Mouse (Mus musculus): Measurements from ENCODE around the gene Pld5. TPM values are rescaled to one million over a fixed set of nuclear protein-coding genes. Genes with fewer than 3 reads are reported as not detected.

Pld5 gene
- polyA plus RNA-seq (2017; shearing (Covaris generic)) = 1 to 10 TPM in 1 of 2 experiments, under 1 TPM in 1; 0.18 to 2.3 TPM

GRCm38 (mm10) chr1:176274667-176275610, at the start of gene Pld5:
Pld5 (minus strand) TSS chr1:176275312.

DNA sequence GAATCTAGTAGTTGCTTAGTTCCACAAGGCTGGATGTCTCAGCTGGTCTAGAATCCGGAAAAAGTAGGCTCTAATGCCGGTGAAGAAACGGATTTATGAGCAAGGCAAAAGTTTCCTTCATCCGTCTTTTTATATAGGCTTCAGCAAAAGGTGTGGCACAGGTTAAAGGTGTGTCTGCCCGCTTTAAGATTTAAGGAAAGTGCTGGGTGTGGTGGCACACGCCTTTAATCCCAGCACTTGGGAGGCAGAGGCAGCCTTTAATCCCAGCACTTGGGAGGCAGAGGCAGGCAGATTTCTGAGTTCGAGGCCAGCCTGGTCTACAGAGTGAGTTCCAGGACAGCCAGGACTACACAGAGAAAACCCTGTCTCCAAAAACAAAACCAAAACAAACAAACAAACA, 296.1 kb downstream of the Pld5 start, which contains the start of gene Rbm8a2:
Gene Rbm8a2 (minus strand): TSS at position 101 of the 400 bp plus-strand sequence.

DNA sequence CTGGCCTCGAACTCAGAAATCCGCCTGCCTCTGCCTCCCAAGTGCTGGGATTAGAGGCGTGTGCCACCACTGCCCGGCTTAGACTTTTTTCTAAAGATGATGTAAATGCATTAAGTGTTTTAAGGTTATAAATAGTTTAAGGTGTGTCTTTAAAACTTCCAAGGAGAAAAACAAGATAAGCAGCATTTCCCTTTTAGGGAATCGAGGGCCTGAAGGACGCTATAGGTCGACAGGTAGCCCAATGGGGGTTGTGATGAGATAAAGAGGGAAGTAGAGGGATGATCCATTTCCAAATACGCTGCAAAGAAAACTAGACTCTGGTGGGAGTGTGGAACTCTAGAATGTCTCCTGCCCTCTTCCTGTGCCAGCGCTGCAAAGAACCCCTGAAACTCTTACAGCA, 355.1 kb downstream of the Pld5 start, which contains the start of gene Gm38100:
Gene Gm38100 (plus strand): TSS at position 301 of the 400 bp plus-strand sequence.

